Mouse (Mus musculus): ENCODE measurements around the gene Fam180a.
A peak's percentile ranks its signal among the peaks of the same experiment; 100 is the strongest.

Fam180a gene

GRCm38 (mm10) chr6:35313520-35313919 lies 12.4 kb downstream of the Fam180a start:
- no peak for DNase-seq (ENCODE audit: low read depth, low spot score)

- DNase-seq (ENCODE audit: low read depth, low spot score) = peak; percentile 56
Measured at GRCm38 (mm10) chr6:35309406-35309805, 16.5 kb downstream of the Fam180a start.

GRCm38 (mm10) chr6:35308037-35308436 lies 17.9 kb downstream of the Fam180a start, which contains the start of gene Slc13a4:
Gene Slc13a4, minus strand, starts transcription at chr6:35308131.
- no peak for DNase-seq (ENCODE audit: low read depth, low spot score)

GRCm38 (mm10) chr6:35307136-35307535 lies 18.8 kb downstream of the Fam180a start:
- no peak for DNase-seq (ENCODE audit: low read depth, low spot score)

- DNase-seq (ENCODE audit: low read depth, low spot score) = no peak
Measured at GRCm38 (mm10) chr6:35303355-35303900, 22.5 kb downstream of the Fam180a start.

GRCm38 (mm10) chr6:35302581-35302980 lies 23.4 kb downstream of the Fam180a start:
- DNase-seq (ENCODE audit: low read depth, low spot score) = no peak

- no peak for DNase-seq (ENCODE audit: low read depth, low spot score)
Measured at GRCm38 (mm10) chr6:35298323-35298722, 27.6 kb downstream of the Fam180a start.

- DNase-seq (ENCODE audit: low read depth, low spot score) = no peak
Measured at GRCm38 (mm10) chr6:35297516-35298227, 28.3 kb downstream of the Fam180a start.

- DNase-seq (ENCODE audit: low read depth, low spot score) = peak; percentile 46
Measured at GRCm38 (mm10) chr6:35297001-35297400, 28.9 kb downstream of the Fam180a start.

- no peak for DNase-seq (ENCODE audit: low read depth, low spot score)
Measured at GRCm38 (mm10) chr6:35294964-35295363, 31.0 kb downstream of the Fam180a start.

- no peak for DNase-seq (ENCODE audit: low read depth, low spot score)
Measured at GRCm38 (mm10) chr6:35289676-35290075, 36.3 kb downstream of the Fam180a start.

GRCm38 (mm10) chr6:35288920-35289319 lies 37.0 kb downstream of the Fam180a start:
- DNase-seq (ENCODE audit: low read depth, low spot score) = no peak

GRCm38 (mm10) chr6:35288114-35288761 lies 37.7 kb downstream of the Fam180a start:
- DNase-seq (ENCODE audit: low read depth, low spot score) = no peak

- DNase-seq (ENCODE audit: low read depth, low spot score) = no peak
Measured at GRCm38 (mm10) chr6:35279306-35279705, 46.6 kb downstream of the Fam180a start.

- no peak for DNase-seq (ENCODE audit: low read depth, low spot score)
Measured at GRCm38 (mm10) chr6:35277903-35278587, 47.9 kb downstream of the Fam180a start.

- peak; percentile 96 for DNase-seq (ENCODE audit: low read depth, low spot score)
Measured at GRCm38 (mm10) chr6:35273391-35274082, 52.4 kb downstream of the Fam180a start.

- DNase-seq (ENCODE audit: low read depth, low spot score) = no peak
Measured at GRCm38 (mm10) chr6:35271868-35272765, 53.8 kb downstream of the Fam180a start.

- no peak for DNase-seq (ENCODE audit: low read depth, low spot score)
Measured at GRCm38 (mm10) chr6:35271094-35271855, 54.7 kb downstream of the Fam180a start.

- no peak for DNase-seq (ENCODE audit: low read depth, low spot score)
Measured at GRCm38 (mm10) chr6:35269643-35270042, 56.3 kb downstream of the Fam180a start.

GRCm38 (mm10) chr6:35268711-35269110 lies 57.2 kb downstream of the Fam180a start:
- DNase-seq (ENCODE audit: low read depth, low spot score) = no peak

Data from 3T3-L1 (cell line).